Mouse (Mus musculus) liver, adult 2 months (tissue): ENCODE results near the gene Rgs8. TPM values are rescaled to one million over a fixed set of nuclear protein-coding genes. Genes with fewer than 3 reads are reported as not detected.

ENCODE experiments used
- DNase-seq: peaks from one replicate; pipeline ENCODE4 v3.0.0-alpha.2; 2011; ENCODE audit warnings: low read depth, low spot score; ENCODE audit errors: extremely low read depth
- H3K27ac ChIP-seq: fragments of 200-500 bp; replicated peaks from 2 replicates; pipeline ENCODE4 v1.5.1; 2012; ENCODE audit warnings: low read depth, mild to moderate bottlenecking, control low read depth, inconsistent platforms, low read length; ENCODE audit not compliant: insufficient read depth
- H3K27me3 ChIP-seq: fragments of 200-500 bp; 2 replicates; pipeline ENCODE4 v1.6.1; 2012; ENCODE audit warnings: mild to moderate bottlenecking, moderate library complexity, low read length, inconsistent platforms; ENCODE audit not compliant: control insufficient read depth, insufficient read depth
- H3K36me3 ChIP-seq: fragments of 200-500 bp; 2 replicates; pipeline ENCODE4 v1.6.1; 2012; ENCODE audit warnings: low read length, inconsistent platforms; ENCODE audit not compliant: control insufficient read depth, insufficient read depth
- H3K4me1 ChIP-seq: fragments of 200-500 bp; 2 replicates; pipeline ENCODE4 v1.6.1; 2011; ENCODE audit warnings: low read length; ENCODE audit not compliant: control insufficient read depth, insufficient read depth
- H3K4me3 ChIP-seq: fragments of 200-500 bp; 2 replicates; pipeline ENCODE4 v1.5.1; 2011; ENCODE audit warnings: low read depth, mild to moderate bottlenecking, control low read depth, low read length, moderate library complexity; ENCODE audit not compliant: insufficient read depth
- H3K79me2 ChIP-seq: fragments of 200-500 bp; 2 replicates; pipeline ENCODE4 v1.6.1; 2012; ENCODE audit warnings: inconsistent platforms, mild to moderate bottlenecking, low read length, moderate library complexity; ENCODE audit not compliant: control insufficient read depth, insufficient read depth
- H3K9ac ChIP-seq: fragments of 200-500 bp; 2 replicates; pipeline ENCODE4 v1.6.1; 2012; ENCODE audit warnings: low read depth, mild to moderate bottlenecking, control low read depth, inconsistent platforms, low read length
- CTCF ChIP-seq: fragments of 200-500 bp; IDR thresholded peaks from 2 replicates; pipeline ENCODE4 v1.5.1; 2011; ENCODE audit warnings: low read depth, low read length, control low read depth
- POLR2A ChIP-seq: fragments of 200-500 bp; IDR thresholded peaks from 2 replicates; pipeline ENCODE4 v1.6.1; 2011; ENCODE audit warnings: low read length, control low read depth; ENCODE audit not compliant: insufficient read depth; ENCODE audit errors: extremely low read depth
- WGBS: fragments of 180-500 bp; shearing (Covaris S2); methylation state at CpG from one replicate; pipeline ENCODE4 v1.1.7; 2018; 5-methylcytosine and 5-hydroxymethylcytosine counted together
- polyA plus RNA-seq: library from polyadenylated mRNA; depleted of rRNA; stranded (reverse); fragments of >200 nt; gene quantifications from 2 replicates; pipeline ENCODE4 v1.2.3, GENCODE M21; 2012
- total RNA-seq: library from RNA; depleted of rRNA; stranded (reverse); fragments of >200 nt; gene quantifications from 2 replicates; pipeline ENCODE4 v1.2.3, GENCODE M21; 2014

The Rgs8 gene
- total and polyA plus RNA-seq, 2 experiments: 0.09 TPM; not detected in 1

- H3K4me3 ChIP-seq: no peak overlapping the region
- H3K27me3 ChIP-seq: no peaks in the 10 kb centered on the region
- H3K9ac ChIP-seq: no peak overlapping the region
- no peaks in the 10 kb centered on the region for H3K79me2 ChIP-seq
- DNase-seq: no peak
- peaks cover 4% of the 10 kb centered on the region for H3K4me1 ChIP-seq
- no peak overlapping the region for H3K27ac ChIP-seq
- 92% methylated on average over 16 of the region's 16 CpGs for WGBS
- no peaks in the 10 kb centered on the region for H3K36me3 ChIP-seq
- no peak for TF ChIP-seq POLR2A
- TF ChIP-seq CTCF: no peak
Observed at GRCm38 (mm10) chr1:153726636-153727035, 73.8 kb downstream of the Rgs8 start.

- TF ChIP-seq POLR2A (no peak), CTCF (no peak)
- no peaks in the 10 kb centered on the region for H3K79me2 ChIP-seq
- no peak overlapping the region for H3K27ac ChIP-seq
- H3K36me3 ChIP-seq: no peaks in the 10 kb centered on the region
- no peak overlapping the region for H3K4me3 ChIP-seq
- 45% methylated on average over 2 of the region's 2 CpGs for WGBS
- no peak overlapping the region for H3K9ac ChIP-seq
- DNase-seq: no peak
- H3K27me3 ChIP-seq: no peaks in the 10 kb centered on the region
- H3K4me1 ChIP-seq: no peaks in the 10 kb centered on the region
Observed at GRCm38 (mm10) chr1:153729806-153730205, 77.0 kb downstream of the Rgs8 start.

- TF ChIP-seq POLR2A (no peak), CTCF (no peak)
- Histone ChIP-seq H3K4me1 (no peaks in the 10 kb centered on the region), H3K4me3 (no peak overlapping the region), H3K27ac (no peak overlapping the region), H3K27me3 (no peaks in the 10 kb centered on the region), H3K9ac (no peak overlapping the region), H3K79me2 (no peaks in the 10 kb centered on the region), H3K36me3 (no peaks in the 10 kb centered on the region)
- peak; percentile 63 for DNase-seq
- 8% methylated on average over 3 of the region's 3 CpGs for WGBS
Observed at GRCm38 (mm10) chr1:153730671-153731070, 77.8 kb downstream of the Rgs8 start.

- H3K36me3 ChIP-seq: no peaks in the 10 kb centered on the region
- H3K9ac ChIP-seq: no peak overlapping the region
- no peaks in the 10 kb centered on the region for H3K27me3 ChIP-seq
- no peaks in the 10 kb centered on the region for H3K4me1 ChIP-seq
- H3K27ac ChIP-seq: no peak overlapping the region
- WGBS: 81% methylated on average over 9 of the region's 9 CpGs
- H3K4me3 ChIP-seq: no peak overlapping the region
- H3K79me2 ChIP-seq: no peaks in the 10 kb centered on the region
- DNase-seq: no peak
- TF ChIP-seq POLR2A: no peak
- TF ChIP-seq CTCF: no peak
Observed at GRCm38 (mm10) chr1:153733181-153733580, 80.4 kb downstream of the Rgs8 start.

- DNase-seq: no peak
- H3K27me3 ChIP-seq: no peaks in the 10 kb centered on the region
- H3K4me3 ChIP-seq: no peak overlapping the region
- H3K9ac ChIP-seq: no peak overlapping the region
- no peak overlapping the region for H3K27ac ChIP-seq
- WGBS: 79% methylated on average over 4 of the region's 4 CpGs
- peaks cover 4% of the 10 kb centered on the region for H3K4me1 ChIP-seq
- TF ChIP-seq POLR2A: no peak
- TF ChIP-seq CTCF: no peak
- no peaks in the 10 kb centered on the region for H3K79me2 ChIP-seq
- H3K36me3 ChIP-seq: no peaks in the 10 kb centered on the region
Observed at GRCm38 (mm10) chr1:153734866-153735265, 82.0 kb downstream of the Rgs8 start.

DNA sequence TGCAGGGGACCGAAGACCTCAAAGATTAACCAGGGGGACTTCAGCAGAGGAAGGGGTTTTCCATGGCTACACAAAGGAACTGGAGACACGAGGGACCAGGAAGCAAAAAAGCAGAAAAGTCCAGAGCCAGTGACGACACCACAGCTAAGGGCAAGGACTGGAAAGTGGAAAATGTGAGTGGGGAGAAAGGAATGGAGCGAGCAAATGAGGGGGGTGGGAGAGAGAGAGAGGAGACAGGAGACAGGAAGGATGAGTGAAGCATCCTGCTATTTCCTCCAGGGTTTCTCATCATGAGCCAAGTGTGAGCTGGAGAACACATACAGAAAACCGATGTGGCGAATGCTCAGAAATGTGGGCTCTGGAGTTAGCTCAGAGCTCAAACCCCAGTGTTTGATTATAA is 83.3 kb downstream of the Rgs8 start:
- H3K27ac ChIP-seq: no peak overlapping the region
- no peak for DNase-seq
- H3K79me2 ChIP-seq: no peaks in the 10 kb centered on the region
- H3K4me1 ChIP-seq: peaks cover 4% of the 10 kb centered on the region
- H3K36me3 ChIP-seq: no peaks in the 10 kb centered on the region; the same call in 1 of the 2 replicates
- no peak overlapping the region for H3K4me3 ChIP-seq
- H3K9ac ChIP-seq: no peak overlapping the region
- WGBS: 76% methylated on average over 6 of the region's 6 CpGs
- TF ChIP-seq POLR2A (no peak), CTCF (no peak)
- no peaks in the 10 kb centered on the region for H3K27me3 ChIP-seq
